Mouse (Mus musculus) brain, embryonic 14.5 days (tissue): ENCODE measurements at regions not wholly inside any gene's neighbourhood (a gene's known extent, or its start where the extent isn't known, plus 50 kb on each side); places are given as distances from the start of the nearest gene placed in this dataset.

Experiments used
- CTCF ChIP-seq: fragments of 200-500 bp; IDR thresholded peaks from 2 replicates; pipeline ENCODE4 v1.5.1; 2012; ENCODE audit warnings: inconsistent platforms, mild to moderate bottlenecking, moderate library complexity, borderline replicate concordance; ENCODE audit not compliant: insufficient read depth, insufficient read length; ENCODE audit errors: extremely low read depth
- POLR2A ChIP-seq: fragments of 200-500 bp; IDR thresholded peaks from 2 replicates; pipeline ENCODE4 v1.6.1; 2012; ENCODE audit warnings: mild to moderate bottlenecking, inconsistent platforms, borderline replicate concordance; ENCODE audit not compliant: poor library complexity, insufficient read depth, insufficient read length, severe bottlenecking; ENCODE audit errors: extremely low read depth

- TF ChIP-seq CTCF (no peak), POLR2A (no peak)
Measured at GRCm38 (mm10) chr6:94814711-94815110, 114.8 kb upstream of the Lrig1 start.
